Mouse (Mus musculus): ENCODE measurements around the gene Pccb.

GRCm38 (mm10) chr9:101077486-101077885 is 42.8 kb upstream of the Pccb start:
- no peak for TF ChIP-seq POLR2A (IDR thresholded peaks at IDR 0.05; ENCODE audit: low read depth, low read length)
- no peak for TF ChIP-seq CTCF (IDR thresholded peaks at IDR 0.05; ENCODE audit: extremely low read depth, insufficient read depth, insufficient read length, insufficient replicate concordance)
